Mouse (Mus musculus): ENCODE results near the gene Xxylt1. TPM values are rescaled to one million over a fixed set of nuclear protein-coding genes. Genes with fewer than 3 reads are reported as not detected.

Xxylt1 gene
- total and polyA plus RNA-seq, 3 experiments: 21.5 to 45.7 (median 35.1) TPM

DNA sequence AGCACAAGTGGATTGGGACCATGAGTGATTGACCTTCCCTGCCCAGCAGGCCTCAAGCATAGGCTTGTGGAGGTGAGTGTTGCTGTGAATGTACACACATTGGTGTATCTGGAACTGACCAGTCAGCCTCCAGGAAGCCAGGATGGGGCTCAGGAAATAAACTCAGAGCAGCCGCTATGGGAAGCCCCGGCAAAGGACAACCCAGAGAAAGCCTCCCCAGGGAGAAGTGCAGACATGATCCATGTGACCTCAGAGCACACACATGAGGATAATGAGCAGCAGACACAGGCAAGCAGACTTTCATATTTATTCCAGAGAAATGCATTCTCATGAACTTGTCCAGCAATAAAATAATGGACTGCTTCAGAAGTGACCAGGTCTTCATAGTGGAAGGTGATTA, 86.4 kb downstream of the Xxylt1 start:
- in situ Hi-C loops (cut with MboI; ENCODE audit: low pct_ligation_motif_present, low pct_unique_long_range_greater_than_20kb, low sequenced_read_pairs): no loop called here
- Histone ChIP-seq H3K27me3 (replicated peaks) (no peaks in the 10 kb centered on the region), H3K4me3 (replicated peaks in 1 of 3; ENCODE audit: low read depth in 2 of 3, low read length in 2 of 3, poor library complexity in 1 of 3) (no peak overlapping the region), H3K4me2 (ENCODE audit: insufficient read depth, low read depth, poor library complexity, severe bottlenecking) (no peak overlapping the region), H3K9me3 (replicated peaks; ENCODE audit: low read length) (no peaks in the 10 kb centered on the region), H3K9ac (ENCODE audit: insufficient read depth, low read depth) (no peak overlapping the region), H3K36me3 (replicated peaks in 1 of 2; ENCODE audit: control insufficient read depth in 1 of 2, insufficient read depth in 1 of 2, low read length in 1 of 2) (peaks cover 0 to 27% of the 10 kb centered on the region in 2 experiments), H3K79me2 (replicated peaks; ENCODE audit: control insufficient read depth, extremely low read depth, insufficient read depth, poor library complexity, severe bottlenecking) (no peaks in the 10 kb centered on the region), H3K4me1 (ENCODE audit: control insufficient read depth in 1 of 2, insufficient read depth in 2 of 2) (peaks cover 10 to 70% of the 10 kb centered on the region in 2 experiments), H3K27ac (ENCODE audit: insufficient read depth, low read depth) (no peak overlapping the region)
- TF ChIP-seq JUN (IDR thresholded peaks at IDR 0.05; ENCODE audit: insufficient read depth, low read depth, low read length) (no peak), TBP (conservative IDR thresholded peaks at IDR 0.05; ENCODE audit: low read depth, low read length) (no peak), ZMIZ1 (IDR thresholded peaks at IDR 0.05; ENCODE audit: low read depth, low read length) (no peak), NRF1 (IDR thresholded peaks at IDR 0.05; ENCODE audit: low read depth, low read length) (no peak), PAX5 (IDR thresholded peaks at IDR 0.05; ENCODE audit: low read length) (no peak), ZKSCAN1 (IDR thresholded peaks at IDR 0.05; ENCODE audit: borderline replicate concordance, low read depth, low read length) (no peak), POLR2AphosphoS2 (IDR thresholded peaks at IDR 0.05; ENCODE audit: low read depth, low read length) (no peak)
- DNase-seq (ENCODE audit: extremely low read depth): peak; percentile 31
- dilution Hi-C loops (cut with MboI; ENCODE audit: extremely low pct_ligation_motif_present, extremely low pct_unique_long_range_greater_than_20kb, low sequenced_read_pairs): no loop called here

DNA sequence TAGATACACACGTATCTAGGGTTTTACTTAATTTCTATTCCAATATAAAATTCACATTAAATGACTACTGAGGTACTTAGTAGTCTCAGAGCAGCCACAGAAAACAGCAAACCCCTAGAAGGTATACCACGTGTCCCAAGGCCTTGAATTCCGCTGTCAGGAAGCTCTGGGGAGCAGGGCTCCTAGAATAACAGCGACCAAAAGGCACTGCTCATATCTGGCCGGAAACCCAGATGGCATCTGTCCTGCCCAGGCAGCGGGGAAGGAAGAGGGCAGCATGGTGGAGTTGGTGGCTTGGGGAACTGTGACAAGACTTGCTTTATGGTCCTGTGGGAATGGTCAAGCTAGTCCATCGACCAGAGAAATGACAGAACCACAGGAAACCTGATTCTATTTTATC, 86.9 kb downstream of the Xxylt1 start:
- in situ Hi-C loops (cut with MboI; ENCODE audit: low pct_ligation_motif_present, low pct_unique_long_range_greater_than_20kb, low sequenced_read_pairs) (no loop called here), dilution Hi-C loops (cut with MboI; ENCODE audit: extremely low pct_ligation_motif_present, extremely low pct_unique_long_range_greater_than_20kb, low sequenced_read_pairs) (no loop called here)
- no peak overlapping the region for H3K27ac ChIP-seq (ENCODE audit: insufficient read depth, low read depth)
- peaks cover 0 to 27% of the 10 kb centered on the region in 2 experiments for H3K36me3 ChIP-seq (replicated peaks in 1 of 2; ENCODE audit: control insufficient read depth in 1 of 2, insufficient read depth in 1 of 2, low read length in 1 of 2)
- no peaks in the 10 kb centered on the region for H3K79me2 ChIP-seq (replicated peaks; ENCODE audit: control insufficient read depth, extremely low read depth, insufficient read depth, poor library complexity, severe bottlenecking)
- H3K4me2 ChIP-seq (ENCODE audit: insufficient read depth, low read depth, poor library complexity, severe bottlenecking): no peak overlapping the region
- H3K9me3 ChIP-seq (replicated peaks; ENCODE audit: low read length): no peaks in the 10 kb centered on the region
- no peak for DNase-seq (ENCODE audit: extremely low read depth)
- no peaks in the 10 kb centered on the region for H3K27me3 ChIP-seq (replicated peaks)
- H3K4me3 ChIP-seq (replicated peaks in 1 of 3; ENCODE audit: low read depth in 2 of 3, low read length in 2 of 3, poor library complexity in 1 of 3): no peak overlapping the region
- H3K9ac ChIP-seq (ENCODE audit: insufficient read depth, low read depth): no peak overlapping the region
- TF ChIP-seq ETS1 (conservative IDR thresholded peaks at IDR 0.05; ENCODE audit: low read depth, low read length) (no peak), RAD21 (IDR thresholded peaks at IDR 0.05; ENCODE audit: low read depth, low read length) (no peak), PAX5 (IDR thresholded peaks at IDR 0.05; ENCODE audit: low read length) (no peak), UBTF (IDR thresholded peaks at IDR 0.05; ENCODE audit: low read depth, low read length) (no peak), SMC3 (IDR thresholded peaks at IDR 0.05; ENCODE audit: low read depth, low read length) (no peak), NELFE (IDR thresholded peaks at IDR 0.05; ENCODE audit: low read depth, low read length) (no peak), GABPA (IDR thresholded peaks at IDR 0.05; ENCODE audit: insufficient replicate concordance, low read depth, low read length) (no peak), E2F4 (IDR thresholded peaks at IDR 0.05; ENCODE audit: insufficient replicate concordance, low read depth, low read length) (no peak), KAT2A (IDR thresholded peaks at IDR 0.05; ENCODE audit: insufficient replicate concordance, low read length) (no peak), MAFK (IDR thresholded peaks at IDR 0.05; ENCODE audit: insufficient replicate concordance, low read length) (no peak), ZMIZ1 (IDR thresholded peaks at IDR 0.05; ENCODE audit: low read depth, low read length) (no peak), IRF4 (IDR thresholded peaks at IDR 0.05; ENCODE audit: low read depth, low read length) (no peak), MEF2A (IDR thresholded peaks at IDR 0.05; ENCODE audit: borderline replicate concordance, low read depth, low read length) (no peak), MAZ (IDR thresholded peaks at IDR 0.05; ENCODE audit: low read depth, low read length) (no peak), MXI1 (IDR thresholded peaks at IDR 0.05; ENCODE audit: low read depth, low read length) (no peak), POLR2AphosphoS2 (IDR thresholded peaks at IDR 0.05; ENCODE audit: low read depth, low read length) (no peak), ZNF384 (IDR thresholded peaks at IDR 0.05; ENCODE audit: low read depth, low read length) (no peak), EP300 (IDR thresholded peaks at IDR 0.05; ENCODE audit: low read length) (no peak), POLR2A (IDR thresholded peaks at IDR 0.05; ENCODE audit: low read depth, low read length) (no peak)
- H3K4me1 ChIP-seq (ENCODE audit: control insufficient read depth in 1 of 2, insufficient read depth in 2 of 2): peaks cover 10 to 76% of the 10 kb centered on the region in 2 experiments
